Mouse (Mus musculus): ENCODE data around the gene Usp24. TPM values are rescaled to one million over a fixed set of nuclear protein-coding genes. Genes with fewer than 3 reads are reported as not detected.
A peak's percentile ranks its signal among the peaks of the same experiment; 100 is the strongest.

Usp24 gene
- polyA plus RNA-seq, 1 experiment: 21.4 TPM

- Histone ChIP-seq H3K4me3 (ENCODE audit: insufficient read depth, low read depth, low read length) (no peak overlapping the region), H3K27me3 (replicated peaks; ENCODE audit: control insufficient read depth, insufficient read depth, low read length) (no peaks in the 10 kb centered on the region), H3K4me1 (ENCODE audit: control insufficient read depth, insufficient read depth, low read length) (peaks cover 2% of the 10 kb centered on the region; the same call in 1 of the 2 replicates), H3K36me3 (ENCODE audit: control insufficient read depth, insufficient read depth, low read length) (no peaks in the 10 kb centered on the region), H3K27ac (ENCODE audit: insufficient read depth, low read depth, low read length) (no peak overlapping the region)
- no peak for DNase-seq
- WGBS: 86% methylated on average over 8 of the region's 8 CpGs
- TF ChIP-seq POLR2A (IDR thresholded peaks at IDR 0.05; ENCODE audit: low read depth, low read length): no peak
- no peak for TF ChIP-seq CTCF (conservative IDR thresholded peaks at IDR 0.05; ENCODE audit: insufficient read depth, insufficient read length, low read depth, low read length)
Observed at GRCm38 (mm10) chr4:106312651-106313050, 3.4 kb upstream of the Usp24 start.

GRCm38 (mm10) chr4:106313070-106313469 is 2.9 kb upstream of the Usp24 start:
- 89% methylated on average over 8 of the region's 8 CpGs for WGBS
- peaks cover 2% of the 10 kb centered on the region; the same call in 1 of the 2 replicates for H3K4me1 ChIP-seq (ENCODE audit: control insufficient read depth, insufficient read depth, low read length)

GRCm38 (mm10) chr4:106313874-106314273 is 2.1 kb upstream of the Usp24 start:
- TF ChIP-seq POLR2A (IDR thresholded peaks at IDR 0.05; ENCODE audit: low read depth, low read length) (no peak), CTCF (conservative IDR thresholded peaks at IDR 0.05; ENCODE audit: insufficient read depth, insufficient read length, low read depth, low read length) (no peak)
- H3K4me1 ChIP-seq (ENCODE audit: control insufficient read depth, insufficient read depth, low read length): peaks cover 4% of the 10 kb centered on the region; the same call in 1 of the 2 replicates
- no peak overlapping the region for H3K4me3 ChIP-seq (ENCODE audit: insufficient read depth, low read depth, low read length)
- H3K27me3 ChIP-seq (replicated peaks; ENCODE audit: control insufficient read depth, insufficient read depth, low read length): no peaks in the 10 kb centered on the region
- no peak for DNase-seq
- no peak overlapping the region for H3K27ac ChIP-seq (ENCODE audit: insufficient read depth, low read depth, low read length)
- no peaks in the 10 kb centered on the region for H3K36me3 ChIP-seq (ENCODE audit: control insufficient read depth, insufficient read depth, low read length)
- 37% methylated on average over 4 of the region's 4 CpGs for WGBS

More at GRCm38 (mm10) chr4:106313070-106313469, 2.9 kb upstream of the Usp24 start:
- no peak for DNase-seq
- no peaks in the 10 kb centered on the region for H3K36me3 ChIP-seq (ENCODE audit: control insufficient read depth, insufficient read depth, low read length)
- H3K4me3 ChIP-seq (ENCODE audit: insufficient read depth, low read depth, low read length): no peak overlapping the region
- H3K27me3 ChIP-seq (replicated peaks; ENCODE audit: control insufficient read depth, insufficient read depth, low read length): no peaks in the 10 kb centered on the region
- no peak for TF ChIP-seq POLR2A (IDR thresholded peaks at IDR 0.05; ENCODE audit: low read depth, low read length)
- TF ChIP-seq CTCF (conservative IDR thresholded peaks at IDR 0.05; ENCODE audit: insufficient read depth, insufficient read length, low read depth, low read length): no peak
- H3K27ac ChIP-seq (ENCODE audit: insufficient read depth, low read depth, low read length): no peak overlapping the region

GRCm38 (mm10) chr4:106314291-106314690 is 1.7 kb upstream of the Usp24 start:
- H3K27me3 ChIP-seq (replicated peaks; ENCODE audit: control insufficient read depth, insufficient read depth, low read length): no peaks in the 10 kb centered on the region
- DNase-seq: no peak
- H3K36me3 ChIP-seq (ENCODE audit: control insufficient read depth, insufficient read depth, low read length): no peaks in the 10 kb centered on the region
- TF ChIP-seq POLR2A (IDR thresholded peaks at IDR 0.05; ENCODE audit: low read depth, low read length) (no peak), CTCF (conservative IDR thresholded peaks at IDR 0.05; ENCODE audit: insufficient read depth, insufficient read length, low read depth, low read length) (no peak)
- no peak overlapping the region for H3K4me3 ChIP-seq (ENCODE audit: insufficient read depth, low read depth, low read length)
- H3K27ac ChIP-seq (ENCODE audit: insufficient read depth, low read depth, low read length): no peak overlapping the region
- peaks cover 8% of the 10 kb centered on the region; the same call in 1 of the 2 replicates for H3K4me1 ChIP-seq (ENCODE audit: control insufficient read depth, insufficient read depth, low read length)

- WGBS: 1% methylated on average over 81 of the region's 81 CpGs
- H3K4me1 ChIP-seq (ENCODE audit: control insufficient read depth, insufficient read depth, low read length): peaks cover 12% of the 10 kb centered on the region; the same call in 1 of the 2 replicates
- H3K27me3 ChIP-seq (replicated peaks; ENCODE audit: control insufficient read depth, insufficient read depth, low read length): no peaks in the 10 kb centered on the region
- no peaks in the 10 kb centered on the region for H3K36me3 ChIP-seq (ENCODE audit: control insufficient read depth, insufficient read depth, low read length)
- TF ChIP-seq POLR2A (IDR thresholded peaks at IDR 0.05; ENCODE audit: low read depth, low read length) (no peak), CTCF (conservative IDR thresholded peaks at IDR 0.05; ENCODE audit: insufficient read depth, insufficient read length, low read depth, low read length) (no peak)
- DNase-seq: peak; percentile 69
- peak overlapping the region; percentile 99 for H3K27ac ChIP-seq (ENCODE audit: insufficient read depth, low read depth, low read length)
- peak overlapping the region; percentile 97 for H3K4me3 ChIP-seq (ENCODE audit: insufficient read depth, low read depth, low read length)
Observed at GRCm38 (mm10) chr4:106316351-106317178, 552 bp downstream of the Usp24 start.

GRCm38 (mm10) chr4:106317179-106318055 is 1.4 kb downstream of the Usp24 start:
- peak; percentile 54 for DNase-seq
- Histone ChIP-seq H3K36me3 (ENCODE audit: control insufficient read depth, insufficient read depth, low read length) (no peaks in the 10 kb centered on the region), H3K27me3 (replicated peaks; ENCODE audit: control insufficient read depth, insufficient read depth, low read length) (no peaks in the 10 kb centered on the region), H3K27ac (ENCODE audit: insufficient read depth, low read depth, low read length) (peak overlapping the region; percentile 99), H3K4me1 (ENCODE audit: control insufficient read depth, insufficient read depth, low read length) (peaks cover 17% of the 10 kb centered on the region; the same call in 1 of the 2 replicates), H3K4me3 (ENCODE audit: insufficient read depth, low read depth, low read length) (peak overlapping the region; percentile 97)
- WGBS: 12% methylated on average over 19 of the region's 19 CpGs
- no peak for TF ChIP-seq POLR2A (IDR thresholded peaks at IDR 0.05; ENCODE audit: low read depth, low read length)
- no peak for TF ChIP-seq CTCF (conservative IDR thresholded peaks at IDR 0.05; ENCODE audit: insufficient read depth, insufficient read length, low read depth, low read length)
